Mouse (Mus musculus) gastrocnemius, adult 8-10 months (tissue): ENCODE data around the gene Pde12. TPM values are rescaled to one million over a fixed set of nuclear protein-coding genes. Genes with fewer than 3 reads are reported as not detected.

ENCODE experiments used
- DNase-seq, 2 experiments: peaks; one replicate each; pipeline ENCODE4 v3.0.0; 2022; ENCODE audit warnings: low spot score in 2 of 2
- microRNA-seq: library from miRNA; unstranded; fragments of <30 nt; microRNA quantifications from one replicate; pipeline ENCODE4 v1.2.0, GENCODE M21; 2022
- total RNA-seq, 4 experiments: library from RNA; stranded (reverse); gene quantifications; 2 replicates each; pipeline ENCODE4 v1.2.4; 2022

The Pde12 gene
- total RNA-seq, 4 experiments from 2014 or later = 3.7 to 4.7 (median 4.0) TPM

GRCm38 (mm10) chr14:26645989-26646650, 23.6 kb downstream of the Pde12 start:
- DNase-seq = no peak

- DNase-seq = no peak
These were observed 26.6 kb downstream of the Pde12 start for GRCm38 (mm10) chr14:26643006-26643624.

- no peak for DNase-seq
These were observed 29.7 kb downstream of the Pde12 start for GRCm38 (mm10) chr14:26639961-26640360.

- DNase-seq = no peak
These were observed 30.4 kb downstream of the Pde12 start for GRCm38 (mm10) chr14:26639251-26639650.

GRCm38 (mm10) chr14:26638708-26639084, 31.0 kb downstream of the Pde12 start:
- DNase-seq = peak; percentile 14 to 47

GRCm38 (mm10) chr14:26637851-26638707, 31.6 kb downstream of the Pde12 start, which contains the start of gene Arf4:
Gene Arf4, plus strand, starts transcription at chr14:26638074.
- DNase-seq = peak; percentile 94 to 97

- DNase-seq = peak; percentile 12 to 13
These were observed 32.4 kb downstream of the Pde12 start for GRCm38 (mm10) chr14:26637025-26637850.

GRCm38 (mm10) chr14:26626605-26627140, 43.0 kb downstream of the Pde12 start:
- DNase-seq = no peak

- DNase-seq = no peak
These were observed 44.4 kb downstream of the Pde12 start for GRCm38 (mm10) chr14:26625301-26625700.

GRCm38 (mm10) chr14:26610689-26611088, 59.0 kb downstream of the Pde12 start:
- DNase-seq = no peak

Small RNA genes within 50 kb of the gene (microRNA-seq; reads per million reads assigned to microRNA genes)
- not detected for gene Mir7672

Other genes with a start within 250 kb of the Pde12 start
- 10 to 100 TPM; 72.9 to 88.9 (median 79.3) TPM for gene Slmap, start 135.0 kb downstream of the Pde12 start, total RNA-seq
- gene Dennd6a, start 96.0 kb downstream of the Pde12 start, total RNA-seq = 1 to 10 TPM; 6.1 to 7.3 (median 6.6) TPM
- 10 to 100 TPM; 21.4 to 35.6 (median 25.4) TPM for gene Arf4, start 31.8 kb downstream of the Pde12 start, total RNA-seq
- gene Dnah12, start 23.4 kb upstream of the Pde12 start, total RNA-seq = not detected
- 100 to 1,000 TPM; 119 to 141 (median 124) TPM for gene Asb14, start 224.7 kb upstream of the Pde12 start, total RNA-seq